Mouse (Mus musculus) G1E (cell line): ENCODE data around the gene Sh3pxd2a. TPM values are rescaled to one million over a fixed set of nuclear protein-coding genes. Genes with fewer than 3 reads are reported as not detected.

Source experiments
- ATAC-seq: 2 replicates; pipeline ENCODE4 v1.8.0; 2016; ENCODE audit warnings: mild to moderate bottlenecking; ENCODE audit not compliant: insufficient number of reproducible peaks, poor library complexity, low FRiP score, severe bottlenecking; ENCODE audit errors: extremely low read depth
- DNase-seq: peaks from one replicate; pipeline ENCODE4 v3.0.0; 2012; ENCODE audit warnings: low spot score
- H3K27me3 ChIP-seq: 2 replicates; pipeline ENCODE4 v1.6.1; 2012; ENCODE audit warnings: mild to moderate bottlenecking, low read length, inconsistent platforms; ENCODE audit not compliant: insufficient read depth
- H3K36me3 ChIP-seq: replicated peaks from 2 replicates; pipeline ENCODE3; 2012; ENCODE audit warnings: mild to moderate bottlenecking, inconsistent platforms
- H3K4me1 ChIP-seq: 2 replicates; pipeline ENCODE4 v1.6.1; 2012; ENCODE audit warnings: low read depth, low read length, inconsistent platforms, mixed read lengths; ENCODE audit not compliant: insufficient read depth
- H3K4me3 ChIP-seq: 2 replicates; pipeline ENCODE4 v1.5.1; 2012; ENCODE audit warnings: low read depth, mild to moderate bottlenecking, inconsistent platforms, low read length, moderate library complexity, mixed read lengths
- H3K9me3 ChIP-seq: replicated peaks from 2 replicates; pipeline ENCODE4 v1.6.1; 2012; ENCODE audit warnings: inconsistent platforms
- CTCF ChIP-seq: IDR thresholded peaks from 2 replicates; pipeline ENCODE4 v1.5.1; 2012; ENCODE audit warnings: low read depth, low read length, inconsistent platforms, mixed read lengths
- GATA1 ChIP-seq: IDR thresholded peaks from 2 replicates; pipeline ENCODE4 v1.6.1; 2012; ENCODE audit warnings: borderline replicate concordance, low read length, inconsistent platforms, mixed read lengths
- GATA2 ChIP-seq: IDR thresholded peaks from 2 replicates; pipeline ENCODE4 v1.6.1; 2012; ENCODE audit warnings: low read depth, low read length, inconsistent platforms, borderline replicate concordance
- POLR2AphosphoS5 ChIP-seq: IDR thresholded peaks from 2 replicates; pipeline ENCODE4 v1.6.1; 2012; ENCODE audit warnings: low read depth, low read length, inconsistent platforms; ENCODE audit not compliant: insufficient replicate concordance
- TAL1 ChIP-seq: conservative IDR thresholded peaks from 2 replicates; pipeline ENCODE4 v1.6.1; 2012; ENCODE audit warnings: low read depth, low read length, inconsistent platforms, mixed read lengths
- polyA plus RNA-seq: library from polyadenylated mRNA; stranded (reverse); fragments of >175 nt; gene quantifications from 2 replicates; pipeline ENCODE4 v1.2.3, GENCODE M21; 2012
- total RNA-seq, 2 experiments: library from RNA; stranded (forward) in 1 of 2; stranded (reverse) in 1 of 2; fragments of 200-1000 nt in 1 of 2; fragments of >200 nt in 1 of 2; fragmentation: Nextera tagmentation in 1 of 2; gene quantifications; 2 replicates each; pipeline ENCODE4 v1.2.3; 2014 to 2017

Gene Sh3pxd2a
- total and polyA plus RNA-seq, 3 experiments, result 0.16 TPM; not detected in 2

- Histone ChIP-seq H3K27me3 (peaks cover 15% of the 10 kb centered on the region; the same call in 1 of the 2 replicates), H3K4me1 (no peaks in the 10 kb centered on the region), H3K36me3 (no peaks in the 10 kb centered on the region), H3K9me3 (no peaks in the 10 kb centered on the region), H3K4me3 (no peak overlapping the region)
- ATAC-seq (no peak), DNase-seq (no peak)
- TF ChIP-seq GATA2 (no peak), TAL1 (no peak)
Measured at GRCm38 (mm10) chr19:47313387-47314075, 150.7 kb downstream of the Sh3pxd2a start.

- no peaks in the 10 kb centered on the region for H3K4me1 ChIP-seq
- TF ChIP-seq GATA2 (no peak), CTCF (no peak), GATA1 (no peak), TAL1 (no peak), POLR2AphosphoS5 (no peak)
- no peaks in the 10 kb centered on the region for H3K9me3 ChIP-seq
- DNase-seq (no peak), ATAC-seq (no peak)
- H3K4me3 ChIP-seq, result no peak overlapping the region
- H3K36me3 ChIP-seq, result no peaks in the 10 kb centered on the region
- H3K27me3 ChIP-seq, result peaks cover 10% of the 10 kb centered on the region; the same call in 1 of the 2 replicates
Measured at GRCm38 (mm10) chr19:47311162-47311561, 153.0 kb downstream of the Sh3pxd2a start.

GRCm38 (mm10) chr19:47309824-47310223 is 154.4 kb downstream of the Sh3pxd2a start:
- H3K27me3 ChIP-seq, result peaks cover 8% of the 10 kb centered on the region; the same call in 1 of the 2 replicates
- no peak for TF ChIP-seq TAL1
- no peak for TF ChIP-seq POLR2AphosphoS5
- TF ChIP-seq CTCF, result no peak
- no peak for TF ChIP-seq GATA2
- no peak for TF ChIP-seq GATA1
- no peaks in the 10 kb centered on the region for H3K4me1 ChIP-seq
- ATAC-seq (no peak), DNase-seq (no peak)
- no peak overlapping the region for H3K4me3 ChIP-seq
- H3K9me3 ChIP-seq, result no peaks in the 10 kb centered on the region
- H3K36me3 ChIP-seq, result no peaks in the 10 kb centered on the region

- TF ChIP-seq TAL1, result no peak
- TF ChIP-seq GATA2, result no peak
- no peak for TF ChIP-seq CTCF
- no peak for TF ChIP-seq POLR2AphosphoS5
- ATAC-seq, result no peak
- no peak for DNase-seq
- Histone ChIP-seq H3K4me1 (no peaks in the 10 kb centered on the region), H3K36me3 (no peaks in the 10 kb centered on the region), H3K4me3 (no peak overlapping the region), H3K9me3 (no peaks in the 10 kb centered on the region), H3K27me3 (0 out of 2 replicates have a peak, but pooled peaks cover 2% of the 10 kb centered on the region)
Measured at GRCm38 (mm10) chr19:47306917-47307315, 157.3 kb downstream of the Sh3pxd2a start.

GRCm38 (mm10) chr19:47306128-47306916 is 157.9 kb downstream of the Sh3pxd2a start:
- H3K36me3 ChIP-seq, result no peaks in the 10 kb centered on the region
- H3K4me3 ChIP-seq, result no peak overlapping the region
- no peaks in the 10 kb centered on the region for H3K4me1 ChIP-seq
- no peak for ATAC-seq
- DNase-seq, result no peak
- 0 out of 2 replicates have a peak, but pooled peaks cover 2% of the 10 kb centered on the region for H3K27me3 ChIP-seq
- no peak for TF ChIP-seq GATA1
- no peak for TF ChIP-seq TAL1
- no peak for TF ChIP-seq CTCF
- TF ChIP-seq POLR2AphosphoS5, result no peak
- TF ChIP-seq GATA2, result no peak
- H3K9me3 ChIP-seq, result no peaks in the 10 kb centered on the region

GRCm38 (mm10) chr19:47305401-47305800 is 158.8 kb downstream of the Sh3pxd2a start:
- Histone ChIP-seq H3K36me3 (no peaks in the 10 kb centered on the region), H3K4me1 (no peaks in the 10 kb centered on the region), H3K27me3 (no peaks in the 10 kb centered on the region), H3K9me3 (no peaks in the 10 kb centered on the region), H3K4me3 (no peak overlapping the region)
- ATAC-seq (no peak), DNase-seq (no peak)
- no peak for TF ChIP-seq TAL1
- no peak for TF ChIP-seq GATA1
- no peak for TF ChIP-seq POLR2AphosphoS5
- no peak for TF ChIP-seq CTCF
